Mouse (Mus musculus): Measurements from ENCODE around the gene Col12a1.
"Not testable (repeated sequence)": the region's sequence is repeated elsewhere in the genome, so short reads cannot be mapped to it uniquely, and the experiment has no call there.

The Col12a1 gene

GRCm38 (mm10) chr9:79689771-79690535 lies 28.7 kb downstream of the Col12a1 start:
- DNase-seq (ENCODE audit: low read depth, low spot score), result no peak

GRCm38 (mm10) chr9:79689342-79689741 lies 29.3 kb downstream of the Col12a1 start:
- DNase-seq (ENCODE audit: low read depth, low spot score), result no peak

DNA sequence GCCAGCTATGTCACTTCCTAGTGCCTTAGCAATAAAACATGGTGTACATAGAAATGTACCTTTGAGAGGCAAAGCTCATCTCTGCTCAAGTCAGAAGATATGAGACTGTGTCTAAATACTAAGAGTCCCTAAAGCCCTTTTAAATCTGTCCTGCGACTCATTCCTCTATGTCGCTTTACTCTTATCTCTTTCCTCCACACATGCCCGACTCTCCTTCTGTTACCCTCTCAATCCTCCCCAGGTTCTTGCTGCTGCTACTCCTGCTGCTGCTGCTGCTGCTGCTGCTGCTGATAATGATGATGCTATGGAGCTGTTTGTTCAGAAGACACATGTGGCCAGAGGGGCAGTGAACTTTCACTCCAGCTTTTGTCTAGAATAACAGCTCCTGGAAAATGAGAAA lies 31.4 kb downstream of the Col12a1 start:
- no peak for DNase-seq (ENCODE audit: low read depth, low spot score)

GRCm38 (mm10) chr9:79686049-79686448 lies 32.6 kb downstream of the Col12a1 start:
- DNase-seq (ENCODE audit: low read depth, low spot score), result peak; percentile 27

DNA sequence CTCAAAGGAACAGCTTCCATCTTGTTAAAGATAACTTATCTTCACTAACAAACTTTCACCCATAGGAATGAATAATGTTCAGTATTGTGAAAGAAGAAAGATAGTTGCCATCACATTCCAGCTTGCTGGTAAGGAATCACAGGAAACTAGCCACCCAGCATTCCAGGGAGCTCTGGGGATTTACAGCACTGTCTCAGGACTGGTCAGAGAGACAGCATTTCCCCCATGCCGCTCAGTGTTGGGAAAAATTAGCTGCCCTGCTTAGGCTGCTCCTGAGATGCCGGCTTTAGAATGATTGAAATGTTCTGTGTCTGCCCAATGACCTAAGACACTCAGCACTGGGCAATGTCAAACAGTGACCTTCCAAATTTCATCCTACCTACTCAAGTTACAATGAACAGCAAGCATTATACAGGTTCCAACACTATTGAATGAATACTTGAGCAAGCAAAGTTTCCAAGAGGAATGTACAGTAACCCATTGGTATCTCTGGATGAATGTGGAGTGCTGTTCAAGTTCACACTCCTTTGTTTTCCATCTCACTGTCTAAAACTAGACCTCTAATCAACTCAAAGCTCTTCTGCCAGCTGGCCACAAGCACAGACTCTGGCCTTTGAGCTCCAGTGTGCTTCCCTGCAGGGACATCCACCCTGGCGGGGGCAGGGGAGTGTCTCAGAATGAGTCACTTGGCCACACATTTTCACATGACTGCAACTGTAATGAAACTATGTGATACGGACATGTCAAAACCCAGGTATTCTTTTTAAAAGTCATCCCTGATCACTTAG lies 38.0 kb downstream of the Col12a1 start:
- no peak for DNase-seq (ENCODE audit: low read depth, low spot score)

DNA sequence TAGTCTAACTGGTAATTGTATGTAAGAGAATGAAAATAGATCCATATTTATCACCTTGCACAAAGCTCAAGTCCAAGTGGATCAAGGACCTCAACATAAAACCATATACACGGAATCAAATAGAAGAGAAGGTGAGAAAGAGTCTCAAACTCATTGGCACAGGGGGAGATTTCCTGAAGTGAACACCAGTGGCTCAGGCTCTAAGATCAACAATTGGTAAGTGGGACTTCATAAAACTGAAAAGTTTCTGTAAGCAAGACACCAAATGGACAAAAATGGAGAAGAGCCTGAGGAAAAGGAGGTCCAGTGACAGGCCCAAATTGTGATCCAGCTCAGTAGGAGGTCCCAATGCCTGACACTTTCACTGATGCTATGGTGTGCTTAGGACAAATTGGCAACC lies 49.8 kb downstream of the Col12a1 start:
- not testable (repeated sequence) for DNase-seq (ENCODE audit: low read depth, low spot score)

DNA sequence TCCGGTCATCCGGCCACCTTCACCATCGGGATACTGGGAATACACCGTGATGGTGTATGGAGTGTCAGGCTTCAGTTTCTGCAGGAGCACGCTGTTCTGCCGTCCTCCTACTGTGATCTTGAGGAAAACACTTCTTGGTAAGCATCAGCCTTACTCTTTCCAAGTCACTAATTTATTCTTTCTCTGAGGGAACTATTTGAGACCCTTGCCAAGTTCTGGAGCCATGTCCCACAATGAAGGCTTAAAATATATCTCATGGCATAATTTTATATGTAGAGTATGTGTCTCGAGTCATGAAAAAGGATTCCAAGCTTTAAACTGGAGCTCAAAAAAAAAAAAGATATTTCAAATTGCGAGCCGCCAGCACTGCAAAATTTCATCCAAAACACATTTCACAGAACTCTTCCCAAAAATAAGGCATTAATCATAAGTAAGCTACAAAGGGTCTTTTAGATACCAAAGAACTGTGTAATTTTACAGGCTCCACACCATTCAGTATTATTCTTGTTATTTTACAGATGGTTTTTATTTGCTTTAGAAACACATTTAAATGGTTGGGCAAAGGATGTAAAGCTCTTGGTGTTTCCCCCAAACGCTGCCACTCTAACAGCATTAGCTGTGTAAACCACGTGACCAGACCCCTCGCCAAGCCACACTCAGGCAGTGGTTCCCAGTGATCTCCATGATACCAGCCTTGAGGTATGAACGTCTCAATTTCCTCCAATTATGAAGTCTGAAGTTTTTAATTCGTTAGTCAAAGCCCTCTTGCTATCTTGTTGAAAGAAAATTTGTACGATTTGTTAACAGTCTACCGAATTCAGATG lies 65.1 kb downstream of the Col12a1 start:
- no peak for DNase-seq (ENCODE audit: low read depth, low spot score)

DNA sequence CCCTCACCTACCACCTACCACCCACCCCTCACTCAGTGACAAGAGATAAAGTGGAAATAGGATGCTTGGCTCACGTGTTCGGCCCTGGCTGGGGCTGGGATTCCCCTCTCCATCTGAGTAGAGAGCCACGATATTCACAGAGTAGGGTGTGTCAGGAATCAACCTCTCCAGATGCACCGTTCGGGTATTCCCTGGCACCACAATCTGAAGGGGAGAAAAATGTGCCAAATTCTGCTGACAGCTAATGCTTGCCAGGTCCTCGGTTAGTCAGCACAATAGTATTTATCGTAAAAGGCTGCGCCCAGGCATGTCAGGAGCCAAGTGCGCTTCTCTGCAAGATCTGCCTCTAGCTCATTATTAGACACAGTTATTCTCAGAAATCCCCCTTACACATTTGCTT lies 70.0 kb downstream of the Col12a1 start:
- no peak for DNase-seq (ENCODE audit: low read depth, low spot score)

DNA sequence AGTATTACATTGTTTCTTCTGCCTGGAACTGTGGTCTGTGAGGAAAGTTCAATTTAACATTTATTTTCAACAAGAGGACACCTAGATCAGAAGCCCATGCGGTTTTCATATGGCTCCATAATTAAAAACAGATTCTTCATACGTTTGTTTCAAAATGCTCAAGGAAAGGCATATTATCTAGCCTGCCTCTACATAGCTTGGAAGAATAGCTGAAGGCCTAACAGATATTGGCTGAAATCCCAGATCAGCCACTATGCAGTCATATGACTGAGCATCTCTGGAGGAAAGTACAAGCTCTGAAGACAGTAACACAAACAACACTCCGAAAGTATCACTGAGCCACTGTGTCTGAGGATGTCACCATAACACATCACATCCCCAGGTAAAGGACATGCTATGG lies 72.9 kb downstream of the Col12a1 start:
- DNase-seq (ENCODE audit: low read depth, low spot score), result no peak

DNA sequence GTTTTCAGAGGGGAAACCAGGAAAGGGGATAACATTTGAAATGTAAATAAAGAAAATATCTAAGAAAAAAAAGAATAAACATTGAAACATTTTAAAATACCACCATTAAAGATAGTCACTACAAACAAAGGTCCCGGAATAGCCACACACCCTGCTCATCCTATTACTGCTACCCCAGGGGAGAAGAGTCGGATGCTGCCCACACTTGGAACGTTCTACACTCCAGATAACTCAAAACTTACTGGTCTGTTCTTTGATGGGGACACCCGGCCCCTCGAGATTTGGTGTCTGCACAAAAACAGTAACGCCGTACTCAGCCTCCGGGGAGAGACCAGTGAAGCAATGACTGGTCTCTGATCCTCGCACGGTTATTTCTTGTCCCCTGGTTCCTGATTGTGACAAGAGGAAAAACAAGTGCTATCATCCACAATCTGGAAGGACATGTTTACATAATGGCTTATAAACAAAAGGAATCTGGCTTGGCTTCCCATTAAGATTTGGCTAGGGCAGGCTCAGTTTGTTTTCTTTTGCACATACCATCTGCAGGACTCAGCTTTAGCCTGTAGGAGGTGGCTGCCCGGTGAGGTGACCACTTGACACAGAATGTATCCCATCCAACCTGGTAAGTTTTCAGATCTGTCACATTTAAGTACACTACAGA lies 79.1 kb downstream of the Col12a1 start:
- no peak for DNase-seq (ENCODE audit: low read depth, low spot score)

GRCm38 (mm10) chr9:79637879-79638278 lies 80.8 kb downstream of the Col12a1 start:
- DNase-seq (ENCODE audit: low read depth, low spot score), result no peak

- DNase-seq (ENCODE audit: low read depth, low spot score), result no peak
Observed at GRCm38 (mm10) chr9:79634076-79634475, 84.6 kb downstream of the Col12a1 start.

DNA sequence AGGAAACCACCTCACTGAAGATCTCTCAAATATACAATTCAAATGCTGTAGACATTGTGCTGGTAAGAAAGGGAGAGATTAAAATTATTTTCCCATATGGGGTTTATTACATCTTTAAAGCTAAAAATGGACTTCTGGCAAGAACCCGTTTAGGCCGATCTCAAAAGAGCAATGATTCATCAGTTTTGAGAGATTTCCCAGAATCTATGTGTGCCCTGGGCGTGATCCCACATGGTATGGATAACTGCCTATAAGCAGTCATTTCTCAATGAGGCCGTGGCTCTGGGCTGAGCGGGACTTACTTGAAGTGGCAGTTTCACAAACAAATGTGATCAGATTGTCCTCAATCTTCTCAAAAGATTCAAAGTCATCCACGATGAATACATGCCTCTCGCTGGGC lies 87.4 kb downstream of the Col12a1 start:
- DNase-seq (ENCODE audit: low read depth, low spot score), result no peak

DNA sequence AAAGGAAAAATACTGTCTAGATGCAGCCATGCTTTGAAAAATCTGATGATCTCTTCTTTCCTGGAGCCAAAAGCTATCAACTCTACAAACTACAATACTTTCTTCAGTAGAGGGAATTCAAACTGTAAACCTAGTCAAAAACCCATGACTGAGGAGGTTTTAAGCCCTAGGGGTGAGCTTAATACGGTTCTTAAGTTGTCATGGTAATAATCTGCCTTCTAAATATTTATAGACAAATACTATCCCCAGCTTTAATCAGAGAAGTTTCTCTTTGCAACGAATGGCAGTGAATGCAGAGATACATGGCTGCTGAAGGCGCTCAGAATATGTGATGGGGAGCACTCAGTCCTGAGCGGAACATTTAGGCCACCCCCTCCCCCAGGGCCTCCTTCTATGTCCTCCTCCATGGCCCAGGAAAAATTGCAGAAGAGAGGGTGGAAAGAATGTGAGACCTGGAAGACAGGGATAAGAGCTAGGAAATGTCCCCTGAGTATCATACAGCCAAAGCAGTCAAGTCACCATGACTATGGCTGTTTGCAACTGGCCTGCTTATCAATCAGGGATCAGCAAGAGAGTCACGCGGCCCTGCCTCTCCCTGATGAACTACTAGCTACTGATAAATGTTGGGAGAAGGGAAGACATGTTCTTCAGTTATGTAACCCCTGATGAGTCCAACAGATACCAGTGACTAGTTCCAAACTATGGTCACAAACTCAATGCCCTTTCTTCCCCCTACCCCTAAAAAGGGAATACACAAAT lies 99.6 kb downstream of the Col12a1 start:
- DNase-seq (ENCODE audit: low read depth, low spot score), result no peak

- DNase-seq (ENCODE audit: low read depth, low spot score), result no peak
Observed at GRCm38 (mm10) chr9:79617336-79617735, 101.3 kb downstream of the Col12a1 start.

DNA sequence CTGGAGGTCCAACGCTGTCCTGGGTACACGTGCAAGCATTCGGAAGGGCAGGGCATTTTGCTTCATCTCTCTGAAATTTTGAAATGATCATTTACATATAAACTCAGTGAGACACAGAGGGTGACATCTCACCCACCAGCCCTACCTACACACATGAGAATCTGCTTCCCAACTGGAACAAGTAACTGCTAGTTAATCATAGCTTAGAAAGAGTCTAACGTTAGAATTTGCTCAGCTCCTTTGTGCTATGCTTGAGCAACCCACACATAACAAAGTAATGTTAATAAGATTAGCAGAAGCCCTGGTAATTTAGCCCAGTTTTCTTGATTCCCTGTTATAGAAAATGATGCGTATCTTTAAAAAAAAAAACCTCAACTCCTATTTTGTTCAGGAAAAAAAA lies 102.6 kb downstream of the Col12a1 start:
- no peak for DNase-seq (ENCODE audit: low read depth, low spot score)

- no peak for DNase-seq (ENCODE audit: low read depth, low spot score)
Observed at GRCm38 (mm10) chr9:79610286-79610685, 108.3 kb downstream of the Col12a1 start.

DNA sequence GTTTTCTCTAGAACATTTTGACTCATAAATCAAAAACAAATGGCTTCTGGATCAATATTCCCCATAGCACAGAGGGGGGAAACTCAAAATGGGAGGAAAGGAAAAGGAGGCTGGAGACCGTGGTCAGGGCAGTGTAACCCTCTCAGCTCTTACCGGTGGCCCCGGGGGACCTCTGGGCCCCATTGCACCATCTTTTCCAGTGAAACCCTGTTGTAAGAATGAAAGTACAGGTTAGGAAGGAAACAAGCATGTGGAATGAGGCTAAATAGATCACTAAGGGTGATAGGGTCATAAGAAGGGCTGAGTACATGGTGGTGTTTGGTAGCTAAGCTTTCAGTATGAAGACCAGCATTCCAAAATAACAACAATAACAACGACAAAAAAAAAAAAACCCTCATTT lies 109.0 kb downstream of the Col12a1 start:
- no peak for DNase-seq (ENCODE audit: low read depth, low spot score)

- no peak for DNase-seq (ENCODE audit: low read depth, low spot score)
Observed at GRCm38 (mm10) chr9:79608795-79609194, 109.8 kb downstream of the Col12a1 start.

GRCm38 (mm10) chr9:79608062-79608531 lies 110.5 kb downstream of the Col12a1 start:
- DNase-seq (ENCODE audit: low read depth, low spot score), result no peak

- DNase-seq (ENCODE audit: low read depth, low spot score), result no peak
Observed at GRCm38 (mm10) chr9:79606122-79606521, 112.5 kb downstream of the Col12a1 start.

Data from CD4-positive helper T cell, adult 2 months (primary cell).